Mouse (Mus musculus) mesoderm, embryonic 11.5 days (tissue): ENCODE measurements around the gene Gm7271.
A peak's percentile ranks its signal among the peaks of the same experiment; 100 is the strongest.

Experiments
- DNase-seq: peaks from one replicate; pipeline ENCODE4 v3.0.0-alpha.2; 2012; ENCODE audit warnings: low read depth, low spot score

Gene Gm7271

DNA sequence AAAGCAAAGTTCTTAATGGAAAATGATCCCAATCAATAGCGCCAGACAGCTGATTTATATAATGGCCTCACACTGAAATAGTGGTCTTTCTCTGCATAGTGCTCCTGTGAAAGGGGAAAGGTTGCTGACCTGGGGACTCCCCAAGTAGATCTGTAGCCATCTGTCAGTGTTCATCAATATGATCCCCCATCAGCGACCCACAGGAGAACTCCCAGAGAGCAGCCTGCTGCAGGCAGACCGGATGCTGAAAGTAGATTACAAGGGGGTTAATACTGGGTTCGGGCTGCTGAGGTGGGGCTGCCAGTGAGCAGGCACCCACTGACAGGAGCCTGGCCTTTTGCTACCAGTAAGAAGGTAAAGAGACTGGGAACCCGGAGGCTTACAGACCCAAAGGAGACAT lies at the start of gene Gm7271:
Gene Gm7271 (plus strand): TSS at position 230 of the 400 bp plus-strand sequence.
- peak; percentile 43 for DNase-seq

DNA sequence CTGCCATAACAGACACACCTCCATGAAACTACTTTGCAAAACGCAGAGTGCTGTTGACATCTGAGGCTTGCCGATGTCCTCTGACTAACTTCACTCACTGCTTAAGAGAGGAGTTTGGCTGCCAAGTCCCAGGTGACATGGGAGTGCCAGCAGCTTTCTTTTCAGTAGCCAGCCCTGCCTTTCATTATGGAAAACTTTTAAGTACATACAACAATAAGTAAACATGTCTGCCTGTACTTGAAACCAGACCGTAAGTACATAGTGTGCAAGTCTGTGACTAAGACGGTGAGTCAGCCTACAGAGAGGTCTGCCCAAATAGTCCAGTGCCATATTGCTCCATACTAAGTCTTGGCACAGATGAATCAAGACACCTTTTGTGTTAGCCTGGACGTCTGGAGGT lies 46.7 kb upstream of the Gm7271 start:
- DNase-seq: no peak

DNA sequence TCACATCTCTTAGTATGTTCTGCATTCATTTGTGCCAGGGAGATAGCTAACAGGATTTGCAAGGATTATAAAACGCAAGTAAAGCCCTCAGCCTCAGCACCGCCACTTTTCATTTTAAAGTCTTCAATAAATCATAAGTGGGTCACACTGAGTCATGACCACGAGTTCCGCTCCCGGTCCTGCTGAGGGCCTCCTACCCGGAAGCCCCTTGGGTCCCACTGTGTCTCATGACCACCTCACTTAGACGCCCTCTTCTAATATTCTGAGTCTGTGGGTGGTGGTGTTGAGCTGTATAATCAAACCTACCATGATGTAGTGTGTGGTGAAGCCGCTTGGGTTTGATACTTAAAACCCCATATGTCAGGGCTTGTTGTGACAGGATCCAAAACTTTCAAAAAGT lies 46.1 kb upstream of the Gm7271 start:
- DNase-seq: no peak

DNA sequence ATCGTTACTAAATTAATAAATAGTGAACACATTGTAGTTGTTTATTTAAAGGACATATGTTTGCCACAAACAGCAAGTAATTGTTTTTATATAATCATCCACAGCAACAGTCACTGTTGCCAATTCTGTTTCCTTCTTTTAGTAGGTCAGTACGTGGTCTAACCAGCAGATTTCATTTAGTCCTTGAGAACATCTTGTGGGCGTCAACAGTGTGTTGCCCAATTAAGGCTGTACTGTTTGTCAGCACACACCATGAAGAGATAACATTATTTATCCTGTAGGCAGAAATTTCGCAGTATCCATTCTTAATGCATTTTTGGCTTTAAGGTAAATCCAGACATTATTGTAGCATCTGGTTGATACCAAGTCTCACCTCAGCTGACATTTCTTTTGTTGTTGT lies 42.4 kb upstream of the Gm7271 start:
- DNase-seq: no peak

DNA sequence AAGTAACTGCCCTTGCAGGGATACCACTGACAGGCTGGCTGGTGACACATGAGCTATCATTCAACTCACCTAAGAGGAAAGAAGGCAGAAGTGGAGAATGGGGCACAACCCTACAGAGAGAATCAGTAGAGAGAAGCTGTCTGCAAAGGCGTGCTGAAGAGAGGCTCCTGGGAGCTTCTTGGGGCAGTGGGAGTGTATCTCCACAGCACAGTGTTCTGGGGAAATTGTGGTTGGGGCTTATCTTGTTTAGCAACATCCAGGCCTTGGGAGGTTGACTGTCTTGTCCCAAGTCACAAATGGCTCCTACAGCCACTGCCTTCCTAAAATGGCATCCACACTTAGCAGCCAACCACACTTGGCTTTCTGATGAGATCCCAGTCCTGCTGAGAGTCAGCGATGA lies 8.9 kb upstream of the Gm7271 start:
- no peak for DNase-seq

DNA sequence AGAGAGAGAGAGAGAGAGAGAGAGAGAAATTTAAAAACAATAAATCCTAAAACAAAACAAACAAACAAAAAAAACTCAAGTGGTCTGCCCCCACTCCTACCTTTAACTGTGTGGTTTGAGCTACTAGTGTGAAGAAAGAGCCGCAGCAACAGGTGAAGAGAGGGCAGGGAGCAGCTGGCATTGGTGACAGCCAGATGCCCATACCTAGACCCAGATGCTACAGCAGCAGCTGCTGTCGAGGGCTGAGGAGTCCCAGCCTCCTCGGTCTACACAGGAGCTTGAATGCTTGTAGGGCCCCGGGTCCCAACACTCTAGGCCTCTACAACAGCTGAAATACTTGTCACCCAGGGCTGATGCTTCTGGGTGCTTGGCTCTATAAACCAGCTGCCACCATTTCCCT lies 7.0 kb upstream of the Gm7271 start:
- no peak for DNase-seq

DNA sequence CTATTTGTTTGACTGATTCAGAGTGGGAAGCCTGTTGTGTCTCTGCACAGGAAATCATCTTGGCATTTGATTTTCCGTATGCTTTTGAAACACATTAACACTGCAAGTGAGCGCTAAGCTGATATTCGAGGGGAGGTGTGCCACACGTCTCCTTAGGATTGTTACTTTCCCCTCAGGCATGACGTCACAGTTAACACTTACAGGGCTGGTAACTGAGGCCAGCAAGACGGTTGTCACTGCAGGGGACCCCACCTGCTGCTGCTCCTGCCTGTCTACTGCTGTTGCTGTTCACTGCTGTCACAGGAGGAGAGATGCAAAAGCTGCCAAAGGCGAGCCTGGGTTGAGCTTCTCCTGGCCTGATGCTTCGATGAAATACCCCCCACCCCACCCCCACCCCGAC lies 6.1 kb upstream of the Gm7271 start:
- DNase-seq: no peak

DNA sequence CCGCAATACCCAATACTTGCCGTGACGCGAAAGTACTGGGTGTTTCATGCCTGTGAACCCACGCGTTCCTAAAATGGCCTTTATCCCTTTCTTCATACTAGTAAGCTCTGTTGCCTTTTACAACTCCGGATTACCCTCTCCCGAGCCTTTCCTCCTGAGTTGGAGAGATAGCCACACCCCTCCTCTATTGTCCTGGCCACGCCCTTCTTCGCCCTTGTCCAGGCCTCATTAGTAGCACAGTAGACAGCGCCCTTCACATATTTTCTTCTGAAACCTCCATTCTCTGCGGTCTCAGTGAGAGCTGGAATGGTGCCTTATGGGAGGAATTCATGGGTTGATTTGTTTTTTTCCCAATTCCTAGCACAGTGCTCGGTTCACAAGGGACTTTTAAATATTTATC lies 11.3 kb downstream of the Gm7271 start:
- no peak for DNase-seq

DNA sequence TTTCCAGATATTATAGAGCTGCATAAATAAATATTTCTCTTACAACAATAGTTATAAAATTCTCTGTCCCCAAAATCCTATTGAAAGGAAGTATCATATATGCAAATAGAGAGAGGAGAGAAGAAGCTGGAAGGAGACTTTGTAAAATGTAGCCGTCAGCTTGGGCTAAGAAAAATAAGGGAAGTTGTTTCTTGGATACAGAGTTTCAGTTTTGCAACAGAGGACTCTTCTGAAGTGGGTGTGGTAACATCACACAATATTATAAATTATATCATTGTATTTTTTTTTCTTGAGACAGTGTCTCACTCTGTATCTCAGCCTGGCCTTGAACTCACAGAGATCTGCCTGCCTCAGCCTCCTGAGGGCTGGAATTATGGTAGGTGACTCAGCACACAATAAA lies 38.6 kb downstream of the Gm7271 start:
- DNase-seq: no peak

DNA sequence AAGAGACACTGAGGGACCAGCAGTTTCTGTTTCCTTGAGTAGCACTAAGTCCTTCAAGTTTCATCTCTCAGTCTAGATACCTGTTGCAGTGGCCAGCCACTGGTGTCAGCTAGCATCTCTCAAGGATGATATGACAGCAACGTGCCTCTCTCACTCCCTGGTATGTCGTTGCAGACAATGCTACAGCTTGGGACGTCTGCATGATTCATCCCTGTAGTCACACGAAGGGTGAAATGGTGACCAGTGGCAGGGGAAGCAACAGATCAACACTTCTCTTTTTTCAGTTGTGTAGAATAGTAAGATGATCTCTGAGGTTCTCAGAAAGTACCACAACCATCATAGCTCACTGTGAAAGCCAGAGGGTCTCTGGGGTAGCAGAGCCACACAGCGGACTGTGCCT lies 40.8 kb downstream of the Gm7271 start:
- DNase-seq: no peak

DNA sequence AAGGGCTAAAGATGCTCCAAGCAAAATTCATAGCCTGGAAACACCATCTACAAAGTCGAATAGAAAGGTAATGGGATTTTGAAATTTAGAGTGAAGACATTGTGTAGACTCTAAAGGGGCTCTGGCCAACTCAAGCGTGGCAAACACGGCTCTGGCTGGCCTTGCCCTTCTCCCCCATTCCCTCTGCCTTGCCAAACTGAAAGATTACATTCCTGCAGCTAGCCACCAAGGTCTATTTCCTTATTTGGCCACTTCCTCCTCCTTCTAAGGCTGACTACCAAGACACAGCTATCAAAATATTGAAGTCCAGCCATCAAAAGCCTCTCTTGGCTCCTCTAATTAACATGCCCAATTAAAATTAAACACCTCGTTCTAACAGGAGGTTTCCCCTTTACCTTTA lies 41.2 kb downstream of the Gm7271 start:
- DNase-seq: no peak

DNA sequence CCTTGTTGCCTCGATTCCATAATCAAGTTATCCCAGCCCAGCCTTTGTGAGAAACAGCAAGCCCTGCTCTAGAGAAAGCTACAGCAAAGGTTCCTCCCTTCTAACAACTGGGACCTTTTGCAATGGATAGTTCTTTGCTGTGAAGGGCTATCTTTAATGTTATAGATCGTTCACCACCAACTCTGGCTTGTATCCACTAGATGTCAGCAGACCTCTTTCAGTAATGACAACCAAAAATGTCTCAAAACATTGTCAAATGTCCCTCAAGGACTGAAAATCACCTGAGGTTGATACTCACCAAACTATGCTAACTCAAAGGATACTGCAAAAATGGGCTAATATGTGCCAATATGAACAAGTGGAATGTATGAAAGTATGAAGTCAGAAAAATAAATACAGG lies 42.0 kb downstream of the Gm7271 start:
- DNase-seq: no peak

DNA sequence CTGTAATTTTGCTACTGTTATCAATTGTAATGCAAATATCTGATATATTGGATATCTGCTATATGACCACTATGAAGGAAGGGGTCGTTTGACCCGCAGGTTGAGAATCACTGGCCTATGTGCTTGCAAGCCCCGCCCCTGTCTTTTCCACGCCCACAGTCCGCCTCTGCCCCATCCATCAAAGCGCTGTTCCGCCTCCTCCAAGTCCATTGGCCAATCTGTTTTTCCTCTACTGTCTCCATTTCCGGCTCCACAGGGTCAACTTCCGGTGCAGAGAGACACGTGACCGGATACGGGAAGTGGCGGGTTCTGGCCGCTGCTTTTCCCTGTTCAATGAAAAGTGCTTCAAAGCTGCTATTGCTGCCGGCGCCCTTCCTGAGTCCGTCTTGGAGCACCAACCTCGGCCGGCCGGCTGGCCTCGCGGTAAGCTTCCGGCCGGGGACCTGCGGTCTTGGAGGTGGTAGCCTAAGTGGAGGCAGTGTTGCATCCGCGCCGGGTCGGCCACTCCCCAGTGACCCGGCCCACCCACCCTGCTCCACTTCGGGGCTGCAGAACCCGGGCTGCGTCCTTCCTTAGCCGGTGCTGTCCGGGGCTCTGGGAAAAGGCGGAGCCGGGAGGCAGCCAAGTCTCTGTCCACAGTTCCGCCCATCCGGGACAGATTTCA lies 45.3 kb downstream of the Gm7271 start, which contains the start of gene Exoc1:
Gene Exoc1 (plus strand): TSS at position 272 of the 664 bp plus-strand sequence.
- peak; percentile 97 for DNase-seq

DNA sequence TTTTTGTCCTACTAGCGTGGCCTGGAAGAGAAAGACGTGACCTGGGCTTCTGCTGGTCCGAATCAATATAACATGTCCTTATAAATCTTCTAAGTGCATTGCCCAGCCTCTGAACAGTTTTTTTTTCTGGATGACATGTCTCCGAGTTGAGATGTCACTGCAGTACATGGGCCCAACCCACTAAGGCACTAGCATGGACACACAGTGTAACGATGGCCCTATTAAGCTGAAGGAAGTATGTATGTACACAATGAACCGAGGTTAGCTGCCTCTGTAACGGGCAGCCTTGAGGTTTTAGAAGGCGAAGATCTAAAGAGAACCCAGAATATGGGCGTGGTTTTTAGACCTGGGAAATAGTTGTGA lies 45.8 kb downstream of the Gm7271 start:
- DNase-seq: no peak

DNA sequence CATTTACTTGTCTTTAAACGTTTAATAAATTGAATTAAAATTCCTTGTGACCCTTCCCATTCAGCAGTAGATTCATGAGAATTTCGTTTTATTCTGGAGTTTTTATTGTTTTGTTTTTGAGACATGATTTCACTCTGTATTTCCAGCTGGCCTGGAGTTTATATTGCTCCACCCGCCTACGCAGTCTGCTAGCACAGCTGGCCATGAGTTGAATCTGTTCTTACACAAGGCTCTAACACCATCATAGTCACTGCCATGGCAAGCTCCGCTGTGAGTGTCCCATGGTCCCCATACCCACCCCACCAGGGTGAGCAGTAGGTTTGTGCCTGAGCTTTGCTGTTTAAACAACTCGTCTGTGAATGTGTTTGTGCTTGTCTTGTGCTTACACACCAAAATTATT lies 49.3 kb downstream of the Gm7271 start:
- DNase-seq: no peak

DNA sequence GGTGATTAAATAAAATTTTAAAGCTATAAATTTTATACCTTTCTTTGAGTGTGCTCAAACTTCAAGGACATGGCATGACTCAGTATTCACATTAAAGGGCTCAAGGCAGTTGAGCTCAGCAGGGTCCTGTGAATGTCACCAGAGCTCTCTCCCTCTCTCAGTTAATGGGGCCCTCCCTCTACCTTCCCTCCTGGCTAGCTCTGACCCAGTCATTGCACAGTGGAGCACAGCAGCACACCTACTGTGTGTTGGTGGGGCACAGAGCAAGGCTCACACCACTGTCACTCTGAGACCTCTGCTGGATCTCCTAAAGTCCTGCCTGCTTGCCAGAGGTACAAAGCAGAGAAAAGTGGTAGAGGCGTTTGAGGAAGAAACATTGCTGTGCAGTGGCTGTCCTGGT lies 52.4 kb downstream of the Gm7271 start:
- DNase-seq: no peak

DNA sequence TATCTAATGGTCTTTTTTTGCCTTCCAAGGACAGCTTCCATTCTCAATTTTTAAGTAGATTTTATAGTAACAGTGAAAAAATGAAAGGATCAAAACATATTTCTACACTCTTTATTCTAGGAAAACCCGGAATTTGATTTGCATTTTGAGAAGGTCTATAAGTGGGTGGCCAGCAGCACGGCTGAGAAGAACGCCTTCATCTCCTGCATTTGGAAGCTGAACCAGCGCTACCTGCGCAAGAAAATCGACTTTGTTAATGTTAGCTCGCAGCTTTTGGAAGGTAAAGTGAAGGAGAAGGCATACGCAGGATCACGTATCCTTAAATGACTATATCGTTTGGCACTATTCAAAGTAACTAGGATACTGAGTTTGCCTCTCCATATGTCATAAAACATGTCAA lies 53.7 kb downstream of the Gm7271 start:
- DNase-seq: no peak

DNA sequence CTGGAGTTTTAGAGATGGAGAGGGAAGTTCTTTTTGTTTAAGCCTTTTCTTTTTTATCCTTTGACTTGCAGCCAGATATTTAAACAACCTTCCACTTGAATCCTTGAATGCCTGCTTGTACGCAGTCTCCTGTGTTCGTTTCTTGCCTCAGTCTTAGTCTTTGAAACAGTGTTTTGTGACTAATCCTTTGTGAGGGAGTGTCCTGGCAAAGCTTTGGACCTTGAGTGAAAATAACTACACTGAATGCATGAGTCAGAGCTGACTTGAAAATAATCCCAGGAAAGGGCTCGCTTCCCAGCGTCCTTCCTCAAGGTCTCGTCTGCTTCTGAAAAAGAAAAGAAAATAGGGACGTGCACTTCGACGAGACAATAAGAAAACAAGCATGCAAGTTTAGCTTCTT lies 56.3 kb downstream of the Gm7271 start:
- DNase-seq: no peak

DNA sequence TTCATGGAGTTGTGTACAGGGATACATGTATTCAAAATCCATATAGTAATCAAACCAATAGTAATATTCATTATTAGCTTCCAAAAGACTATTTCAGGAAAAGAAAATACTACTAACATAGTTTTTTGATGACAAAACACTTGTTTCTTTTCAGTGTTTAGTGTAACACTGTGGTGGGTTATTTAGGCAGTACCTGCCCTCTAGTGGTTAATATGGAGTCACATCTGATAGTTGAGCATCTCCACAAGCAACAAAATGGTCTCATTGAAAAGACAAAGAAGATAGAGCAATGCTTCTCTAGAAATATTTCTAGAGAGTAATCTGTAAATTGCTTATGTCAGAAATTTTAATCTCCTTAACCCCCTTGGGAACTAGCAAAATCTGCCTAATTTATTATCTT lies 57.0 kb downstream of the Gm7271 start:
- DNase-seq: peak; percentile 17

DNA sequence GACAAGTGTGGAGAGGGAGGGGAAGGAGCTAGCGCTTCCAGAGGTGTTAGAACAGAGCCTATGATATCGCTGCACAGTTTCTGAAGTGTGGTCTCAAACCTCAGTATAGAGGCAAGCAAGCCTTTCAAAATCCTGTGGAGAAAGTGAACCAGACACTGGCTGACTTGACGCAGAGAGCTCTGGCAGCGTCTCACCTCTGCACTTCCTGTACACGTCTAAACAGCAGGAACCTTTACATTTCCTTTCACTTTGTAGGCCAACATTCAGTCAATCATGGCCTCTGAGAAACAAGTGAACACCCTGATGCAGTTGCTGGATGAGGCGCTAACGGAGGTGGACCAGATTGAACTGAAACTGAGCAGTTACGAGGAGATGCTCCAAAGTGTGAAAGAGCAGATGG lies 59.4 kb downstream of the Gm7271 start:
- DNase-seq: no peak

DNA sequence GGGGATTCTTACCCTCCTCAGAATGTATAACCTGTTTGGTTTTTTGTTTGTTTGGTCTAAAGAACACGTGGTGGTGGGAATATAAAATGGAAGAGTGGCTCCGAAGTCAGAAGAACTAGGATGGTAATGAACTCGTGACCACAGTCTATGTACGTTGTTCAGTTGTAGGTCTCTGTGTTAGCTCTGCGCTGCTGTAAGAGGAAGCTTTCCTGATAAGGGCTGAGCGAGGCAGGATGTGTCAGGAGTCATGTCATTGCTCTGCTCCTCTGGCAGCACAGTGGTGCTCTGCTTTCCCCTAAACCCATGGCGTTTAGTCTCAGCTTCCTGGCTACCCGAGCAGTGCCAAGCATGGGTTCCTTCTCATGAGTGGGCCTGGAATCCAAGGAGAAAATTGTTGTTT lies 66.6 kb downstream of the Gm7271 start:
- DNase-seq: no peak

DNA sequence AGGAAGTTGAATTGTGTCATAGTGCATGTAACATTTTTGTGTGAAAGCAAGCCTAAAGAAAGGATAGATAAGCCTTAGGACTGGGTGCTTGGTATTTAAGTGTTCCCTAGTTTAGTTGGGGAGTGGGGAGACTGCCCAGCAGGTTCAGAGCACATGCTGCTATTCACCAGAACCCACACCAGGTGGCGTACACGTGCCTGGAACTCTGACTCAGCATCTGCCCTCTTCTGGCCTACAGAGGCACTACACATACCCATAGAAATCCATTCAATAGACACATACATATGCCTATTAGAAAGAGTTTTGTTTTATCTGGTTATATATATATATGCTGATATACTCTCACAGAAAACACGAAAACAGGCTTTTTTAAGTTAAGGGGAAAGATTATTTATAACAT lies 81.5 kb downstream of the Gm7271 start:
- peak; percentile 77 for DNase-seq
